Mouse (Mus musculus): ENCODE data around the gene Olfr434. TPM values are rescaled to one million over a fixed set of nuclear protein-coding genes. Genes with fewer than 3 reads are reported as not detected.

Olfr434 gene
- total RNA-seq, 2 experiments from 2014 or later = not detected

Other genes starting within 250 kb of the Olfr434 start
- not detected in 2 replicates for gene Olfr441, start 106.7 kb upstream of the Olfr434 start, total RNA-seq (2015; ENCODE audit: low replicate concordance)
- not detected in 2 replicates for gene Olfr441, start 106.7 kb upstream of the Olfr434 start, total RNA-seq (2017; ENCODE audit: low replicate concordance)
- gene Olfr237-ps1, start 66.5 kb upstream of the Olfr434 start, total RNA-seq (2015; ENCODE audit: low replicate concordance) = not detected in 2 replicates
- gene Olfr237-ps1, start 66.5 kb upstream of the Olfr434 start, total RNA-seq (2017; ENCODE audit: low replicate concordance) = 0.17 TPM in 1 of 2 replicates, not detected in the other
- gene Olfr437, start 49.7 kb upstream of the Olfr434 start, total RNA-seq (2015; ENCODE audit: low replicate concordance) = not detected in 2 replicates
- gene Olfr437, start 49.7 kb upstream of the Olfr434 start, total RNA-seq (2017; ENCODE audit: low replicate concordance) = not detected in 2 replicates
- gene Olfr13, start 40.9 kb upstream of the Olfr434 start, total RNA-seq (2015; ENCODE audit: low replicate concordance) = not detected in 2 replicates
- not detected in 2 replicates for gene Olfr13, start 40.9 kb upstream of the Olfr434 start, total RNA-seq (2017; ENCODE audit: low replicate concordance)
- not detected in 2 replicates for gene Olfr435, start 15.9 kb upstream of the Olfr434 start, total RNA-seq (2015; ENCODE audit: low replicate concordance)
- gene Olfr435, start 15.9 kb upstream of the Olfr434 start, total RNA-seq (2017; ENCODE audit: low replicate concordance) = not detected in 2 replicates
- gene Olfr47, start 18.5 kb downstream of the Olfr434 start, total RNA-seq (2015; ENCODE audit: low replicate concordance) = not detected in 2 replicates
- not detected in 2 replicates for gene Olfr47, start 18.5 kb downstream of the Olfr434 start, total RNA-seq (2017; ENCODE audit: low replicate concordance)
- gene Arhgef5, start 52.6 kb downstream of the Olfr434 start, total RNA-seq (2015; ENCODE audit: low replicate concordance) = not detected in 2 replicates
- gene Arhgef5, start 52.6 kb downstream of the Olfr434 start, total RNA-seq (2017; ENCODE audit: low replicate concordance) = 0.17 TPM in 1 of 2 replicates, not detected in the other
- not detected in 2 replicates for gene Nobox, start 96.5 kb downstream of the Olfr434 start, total RNA-seq (2015; ENCODE audit: low replicate concordance)
- gene Nobox, start 96.5 kb downstream of the Olfr434 start, total RNA-seq (2017; ENCODE audit: low replicate concordance) = not detected in 2 replicates

Measured in erythroblast, adult 5-6 weeks (primary cell).